Mouse (Mus musculus) liver, embryonic 13.5 days (tissue): ENCODE data around the gene 4933407L21Rik. TPM values are rescaled to one million over a fixed set of nuclear protein-coding genes. Genes with fewer than 3 reads are reported as not detected.
A peak's percentile ranks its signal among the peaks of the same experiment; 100 is the strongest.

Experiments
- ATAC-seq: fragments of 200-750 bp; cut with Nextera tagmentation; 2 replicates; pipeline ENCODE4 v1.8.0; 2017; ENCODE audit warnings: low read depth, mild to moderate bottlenecking, moderate number of reproducible peaks, moderate library complexity
- DNase-seq: peaks from one replicate; pipeline ENCODE4 v3.0.0; 2022
- H3K27ac ChIP-seq: fragments of 300-500 bp; sonication (generic); 2 replicates; pipeline ENCODE4 v1.5.1; 2015; ENCODE audit warnings: moderate library complexity, mild to moderate bottlenecking, inconsistent platforms
- H3K27me3 ChIP-seq: fragments of 300-500 bp; sonication (generic); 2 replicates; pipeline ENCODE4 v1.6.1; 2015; ENCODE audit warnings: mild to moderate bottlenecking, inconsistent platforms
- H3K36me3 ChIP-seq: fragments of 300-500 bp; sonication (generic); 2 replicates; pipeline ENCODE4 v1.6.1; 2015; ENCODE audit warnings: mild to moderate bottlenecking, inconsistent platforms
- H3K4me1 ChIP-seq: fragments of 300-500 bp; sonication (generic); replicated peaks from 2 replicates; pipeline ENCODE4 v1.6.1; 2015; ENCODE audit warnings: inconsistent platforms
- H3K4me2 ChIP-seq: fragments of 300-500 bp; sonication (generic); 2 replicates; pipeline ENCODE4 v1.6.1; 2015; ENCODE audit warnings: inconsistent platforms, mild to moderate bottlenecking, moderate library complexity
- H3K4me3 ChIP-seq: fragments of 300-500 bp; sonication (generic); replicated peaks from 2 replicates; pipeline ENCODE4 v1.5.1; 2015; ENCODE audit warnings: mild to moderate bottlenecking, inconsistent platforms
- H3K9ac ChIP-seq: fragments of 300-500 bp; sonication (generic); 2 replicates; pipeline ENCODE4 v1.6.1; 2015; ENCODE audit warnings: mild to moderate bottlenecking, inconsistent platforms
- H3K9me3 ChIP-seq: fragments of 300-500 bp; sonication (generic); replicated peaks from 2 replicates; pipeline ENCODE4 v1.6.1; 2016; ENCODE audit warnings: inconsistent platforms
- WGBS: fragments of 180-500 bp; shearing (Covaris S2); methylation state at CpG from one replicate; pipeline ENCODE4 v1.1.7; 2015; ENCODE audit not compliant: insufficient replicate concordance; 5-methylcytosine and 5-hydroxymethylcytosine counted together
- polyA plus RNA-seq: library from polyadenylated mRNA; unstranded; fragments of >200 nt; fragmentation: Nextera tagmentation; extraction: Ambion mirVana; gene quantifications from 2 replicates; pipeline ENCODE4 v1.2.1, GENCODE M21; 2015

Gene 4933407L21Rik
- polyA plus RNA-seq, 1 experiment from 2014 or later, result not detected

DNA sequence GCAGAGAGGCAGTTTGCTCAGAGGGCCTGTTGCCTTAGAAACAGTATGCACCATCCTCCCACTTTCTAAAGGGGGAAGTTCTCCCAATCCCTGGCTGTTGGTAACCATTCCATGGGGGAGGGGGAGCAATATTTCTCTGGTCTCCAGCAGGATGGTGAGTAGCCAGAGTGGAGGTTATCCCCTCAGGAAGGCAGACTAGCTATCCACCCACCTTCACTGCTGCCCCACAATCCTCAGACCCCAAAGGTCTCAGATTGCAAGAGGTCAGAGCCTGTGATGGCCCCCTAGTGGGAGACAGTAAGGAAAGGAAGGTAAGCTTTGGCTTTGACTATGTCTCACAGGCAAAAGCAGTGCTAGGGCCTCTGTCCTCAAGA lies 28.9 kb upstream of the 4933407L21Rik start:
- peaks cover 78% of the 10 kb centered on the region for H3K4me1 ChIP-seq
- H3K4me3 ChIP-seq, result no peak overlapping the region
- no peak for DNase-seq
- no peak for ATAC-seq
- no peak overlapping the region for H3K27ac ChIP-seq
- H3K36me3 ChIP-seq, result peaks cover 8% of the 10 kb centered on the region; the same call in 1 of the 2 replicates
- no peak overlapping the region for H3K9ac ChIP-seq
- H3K27me3 ChIP-seq, result no peaks in the 10 kb centered on the region
- H3K4me2 ChIP-seq, result no peak overlapping the region
- no peaks in the 10 kb centered on the region for H3K9me3 ChIP-seq

DNA sequence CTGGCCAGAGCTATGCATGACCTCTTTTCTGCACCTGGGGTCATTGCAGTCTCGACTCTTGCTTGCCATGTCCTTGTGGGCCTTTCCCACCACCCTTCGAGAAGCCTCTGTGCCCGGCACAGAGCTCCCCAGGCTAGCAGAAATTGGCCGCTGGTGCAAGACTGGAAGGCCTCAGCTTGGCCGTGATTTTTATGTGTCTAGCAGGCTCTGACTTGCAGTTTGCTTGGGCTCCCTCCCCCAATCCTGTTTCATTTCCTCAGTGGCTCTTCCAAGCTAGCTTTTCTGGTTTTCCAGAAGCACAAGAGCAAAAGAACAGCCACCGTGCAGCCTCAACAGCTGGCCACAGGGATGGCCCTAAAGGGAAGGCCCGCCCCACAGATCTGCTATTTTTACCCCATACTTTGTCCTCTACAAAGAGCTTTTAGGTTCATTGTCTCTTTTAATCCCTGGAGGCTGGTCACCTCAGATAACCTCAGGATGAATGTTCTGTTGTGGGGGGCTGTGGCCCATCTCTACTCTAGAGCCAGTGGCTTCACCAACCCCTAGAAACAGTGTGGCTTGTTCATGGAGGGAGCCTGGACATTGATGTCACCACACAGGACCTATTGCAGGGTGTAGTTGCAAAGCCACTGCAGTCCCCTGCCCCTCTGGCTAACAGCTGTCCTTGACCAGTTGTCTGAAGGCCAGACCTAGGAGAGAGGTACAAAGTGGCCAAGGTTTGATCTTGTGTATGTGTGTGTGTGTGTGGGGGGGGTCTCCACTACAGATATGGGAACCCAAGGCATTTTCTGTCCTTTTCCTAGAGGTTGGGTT lies 27.6 kb upstream of the 4933407L21Rik start:
- Histone ChIP-seq H3K4me1 (peaks cover 67% of the 10 kb centered on the region), H3K9ac (no peak overlapping the region), H3K27me3 (no peaks in the 10 kb centered on the region), H3K4me2 (no peak overlapping the region), H3K36me3 (peaks cover 20% of the 10 kb centered on the region), H3K9me3 (no peaks in the 10 kb centered on the region), H3K4me3 (no peak overlapping the region), H3K27ac (no peak overlapping the region)
- DNase-seq, result no peak
- 57% methylated on average over 7 of the region's 7 CpGs for WGBS
- no peak for ATAC-seq

GRCm38 (mm10) chr1:85901516-85902107 lies 26.7 kb upstream of the 4933407L21Rik start:
- DNase-seq, result no peak

GRCm38 (mm10) chr1:85902108-85902561 lies 26.1 kb upstream of the 4933407L21Rik start:
- Histone ChIP-seq H3K36me3 (peaks cover 34% of the 10 kb centered on the region), H3K27ac (no peak overlapping the region), H3K4me2 (no peak overlapping the region), H3K4me3 (no peak overlapping the region), H3K9me3 (no peaks in the 10 kb centered on the region), H3K27me3 (no peaks in the 10 kb centered on the region), H3K4me1 (peaks cover 53% of the 10 kb centered on the region), H3K9ac (no peak overlapping the region)
- no peak for ATAC-seq
- WGBS, result 54% methylated on average over 7 of the region's 7 CpGs
- DNase-seq, result no peak

More at GRCm38 (mm10) chr1:85901516-85902107, 26.7 kb upstream of the 4933407L21Rik start:
- 30% methylated on average over 3 of the region's 3 CpGs for WGBS
- H3K9me3 ChIP-seq, result no peaks in the 10 kb centered on the region
- H3K27ac ChIP-seq, result no peak overlapping the region
- H3K36me3 ChIP-seq, result peaks cover 28% of the 10 kb centered on the region
- no peak overlapping the region for H3K4me2 ChIP-seq
- H3K4me3 ChIP-seq, result no peak overlapping the region
- H3K4me1 ChIP-seq, result peaks cover 59% of the 10 kb centered on the region
- H3K9ac ChIP-seq, result no peak overlapping the region
- no peaks in the 10 kb centered on the region for H3K27me3 ChIP-seq
- ATAC-seq, result no peak

GRCm38 (mm10) chr1:85906892-85907291 lies 21.4 kb upstream of the 4933407L21Rik start:
- Histone ChIP-seq H3K9ac (no peak overlapping the region), H3K4me1 (peaks cover 7% of the 10 kb centered on the region)

DNA sequence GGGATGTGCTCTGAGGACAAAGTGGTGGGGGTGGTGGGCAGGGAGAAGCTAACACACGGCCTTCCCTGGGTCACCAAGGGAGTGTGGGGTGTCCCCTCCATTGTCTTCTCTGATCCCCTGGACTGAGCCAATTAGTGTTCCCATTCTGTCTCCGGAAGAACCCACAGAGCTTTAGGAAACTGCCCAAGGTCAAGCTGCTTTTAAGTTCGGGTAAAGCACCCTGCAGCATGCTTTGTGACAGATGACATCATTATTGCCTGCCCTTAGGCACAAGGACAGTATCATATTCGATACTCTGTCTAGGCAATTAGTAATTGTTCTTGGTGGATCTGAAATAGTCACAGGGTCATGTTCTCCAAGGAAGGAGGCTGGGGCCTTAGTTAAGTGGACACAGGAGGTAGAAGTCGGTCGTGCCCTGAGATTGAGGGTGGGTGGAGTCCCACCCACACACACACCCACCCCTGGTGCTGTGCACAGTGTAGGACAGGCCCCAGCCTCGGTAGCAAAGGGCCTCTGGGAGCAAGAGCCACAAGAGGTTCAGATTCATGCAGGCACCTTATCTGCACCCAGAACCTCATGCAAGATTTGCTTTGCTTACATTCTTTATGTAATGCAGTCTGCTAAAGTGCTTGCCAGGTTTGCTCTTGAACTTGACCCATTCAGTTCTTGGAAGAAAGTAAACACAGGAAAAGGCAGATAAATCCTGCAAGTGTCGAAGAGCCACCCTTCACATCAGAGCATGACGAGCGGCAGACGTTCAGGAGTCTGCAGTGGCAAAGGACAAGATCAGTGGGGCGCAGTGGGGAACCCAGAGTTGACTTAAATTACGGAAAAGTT lies 19.3 kb upstream of the 4933407L21Rik start:
- H3K4me1 ChIP-seq, result no peaks in the 10 kb centered on the region
- WGBS, result 49% methylated on average over 13 of the region's 13 CpGs
- no peak for DNase-seq
- ATAC-seq, result peak; percentile 51; the same call in 1 of the 2 replicates
- no peak overlapping the region for H3K27ac ChIP-seq
- no peaks in the 10 kb centered on the region for H3K27me3 ChIP-seq
- H3K4me2 ChIP-seq, result no peak overlapping the region
- H3K9ac ChIP-seq, result no peak overlapping the region
- H3K36me3 ChIP-seq, result peaks cover 37% of the 10 kb centered on the region
- H3K4me3 ChIP-seq, result no peak overlapping the region
- no peaks in the 10 kb centered on the region for H3K9me3 ChIP-seq

More at GRCm38 (mm10) chr1:85906892-85907291, 21.4 kb upstream of the 4933407L21Rik start:
- peaks cover 42% of the 10 kb centered on the region for H3K36me3 ChIP-seq
- WGBS, result 83% methylated on average over 12 of the region's 12 CpGs
- no peak overlapping the region for H3K27ac ChIP-seq
- no peak overlapping the region for H3K4me2 ChIP-seq
- DNase-seq (no peak), ATAC-seq (no peak)
- H3K4me3 ChIP-seq, result no peak overlapping the region
- no peaks in the 10 kb centered on the region for H3K9me3 ChIP-seq
- H3K27me3 ChIP-seq, result no peaks in the 10 kb centered on the region

DNA sequence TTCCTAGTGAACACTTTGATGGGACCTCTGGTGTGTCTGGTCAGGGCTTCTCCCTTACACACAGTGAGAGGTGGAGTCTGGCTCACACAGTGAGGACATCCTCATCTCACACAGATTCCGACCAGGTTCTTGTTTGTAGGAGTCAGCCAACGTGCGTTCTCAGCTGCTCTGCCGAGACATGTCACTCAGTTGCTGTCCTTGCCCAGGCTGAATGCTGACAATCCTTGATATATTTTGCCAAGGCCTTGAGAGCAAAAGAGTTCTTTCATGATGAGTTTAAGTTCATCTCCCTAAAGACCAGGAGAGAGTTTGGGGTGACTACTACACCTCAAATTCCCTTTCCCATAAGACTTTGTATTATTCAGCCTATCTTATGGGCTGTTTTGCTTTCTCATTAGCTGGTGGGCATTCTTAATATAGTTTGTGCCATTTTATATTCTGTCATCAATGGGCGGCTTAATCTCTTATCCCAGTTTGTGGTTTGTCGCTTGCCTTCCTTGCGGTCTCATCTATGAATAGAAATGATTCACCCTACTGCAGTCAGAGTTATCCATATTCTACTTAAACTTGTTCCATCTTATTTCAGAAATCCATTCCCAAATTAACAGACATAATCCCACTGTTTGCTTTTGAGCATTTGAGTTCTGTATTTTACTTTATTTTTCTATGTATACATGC lies 15.1 kb upstream of the 4933407L21Rik start:
- no peak for DNase-seq

GRCm38 (mm10) chr1:85915890-85916289 lies 12.4 kb upstream of the 4933407L21Rik start:
- no peak overlapping the region for H3K9ac ChIP-seq
- H3K9me3 ChIP-seq, result no peaks in the 10 kb centered on the region
- H3K27me3 ChIP-seq, result no peaks in the 10 kb centered on the region
- DNase-seq (no peak), ATAC-seq (no peak)
- H3K4me2 ChIP-seq, result no peak overlapping the region
- H3K4me1 ChIP-seq, result no peaks in the 10 kb centered on the region
- no peak overlapping the region for H3K4me3 ChIP-seq
- H3K36me3 ChIP-seq, result no peaks in the 10 kb centered on the region
- H3K27ac ChIP-seq, result no peak overlapping the region

More for the DNA sequence above, 15.1 kb upstream of the 4933407L21Rik start:
- no peak for ATAC-seq
- H3K4me2 ChIP-seq, result no peak overlapping the region
- no peak overlapping the region for H3K27ac ChIP-seq
- no peaks in the 10 kb centered on the region for H3K9me3 ChIP-seq
- H3K9ac ChIP-seq, result no peak overlapping the region
- no peaks in the 10 kb centered on the region; the same call in 1 of the 2 replicates for H3K36me3 ChIP-seq
- 61% methylated on average over 7 of the region's 7 CpGs for WGBS
- H3K27me3 ChIP-seq, result no peaks in the 10 kb centered on the region
- H3K4me1 ChIP-seq, result no peaks in the 10 kb centered on the region
- H3K4me3 ChIP-seq, result no peak overlapping the region

GRCm38 (mm10) chr1:85916830-85917450 lies 11.3 kb upstream of the 4933407L21Rik start:
- no peak overlapping the region for H3K9ac ChIP-seq
- DNase-seq (no peak), ATAC-seq (no peak)
- H3K9me3 ChIP-seq, result no peaks in the 10 kb centered on the region
- H3K27me3 ChIP-seq, result no peaks in the 10 kb centered on the region
- H3K4me3 ChIP-seq, result no peak overlapping the region
- no peaks in the 10 kb centered on the region for H3K4me1 ChIP-seq
- no peak overlapping the region for H3K4me2 ChIP-seq
- no peak overlapping the region for H3K27ac ChIP-seq
- H3K36me3 ChIP-seq, result no peaks in the 10 kb centered on the region
- 51% methylated on average over 4 of the region's 4 CpGs for WGBS

GRCm38 (mm10) chr1:85919621-85920020 lies 8.7 kb upstream of the 4933407L21Rik start:
- no peaks in the 10 kb centered on the region for H3K36me3 ChIP-seq
- H3K27me3 ChIP-seq, result no peaks in the 10 kb centered on the region
- ATAC-seq, result no peak
- H3K4me2 ChIP-seq, result no peak overlapping the region
- WGBS, result 31% methylated on average over 7 of the region's 7 CpGs
- H3K9me3 ChIP-seq, result no peaks in the 10 kb centered on the region
- H3K9ac ChIP-seq, result no peak overlapping the region
- peaks cover 7% of the 10 kb centered on the region for H3K4me1 ChIP-seq
- H3K27ac ChIP-seq, result no peak overlapping the region
- DNase-seq, result no peak
- H3K4me3 ChIP-seq, result no peak overlapping the region
